Mouse (Mus musculus) CH12.LX (cell line): ENCODE measurements around the gene Cda. TPM values are rescaled to one million over a fixed set of nuclear protein-coding genes. Genes with fewer than 3 reads are reported as not detected.

Source experiments
- DNase-seq: peaks from one replicate; pipeline ENCODE4 v3.0.0-alpha.2; 2013; ENCODE audit errors: extremely low read depth
- H3K27ac ChIP-seq: 2 replicates; pipeline ENCODE4 v1.5.1; 2012; ENCODE audit warnings: low read depth, mild to moderate bottlenecking, control low read depth, moderate library complexity; ENCODE audit not compliant: insufficient read depth
- H3K27me3 ChIP-seq: replicated peaks from 2 replicates; pipeline ENCODE3; 2012; ENCODE audit warnings: inconsistent platforms
- H3K36me3 ChIP-seq, 2 experiments: replicated peaks in 1 of 2; 2 replicates each; pipeline versions ENCODE3 to v1.6.1; 2012; ENCODE audit warnings: inconsistent platforms in 1 of 2, low read length in 1 of 2, mild to moderate bottlenecking in 1 of 2, mixed read lengths in 1 of 2, moderate library complexity in 1 of 2; ENCODE audit not compliant: control insufficient read depth in 1 of 2, insufficient read depth in 1 of 2
- H3K4me1 ChIP-seq, 2 experiments: 2 replicates each; pipeline ENCODE4 v1.6.1; 2012; ENCODE audit warnings: inconsistent platforms in 1 of 2, moderate library complexity in 1 of 2; ENCODE audit not compliant: insufficient read depth in 2 of 2, control insufficient read depth in 1 of 2
- H3K4me2 ChIP-seq: 2 replicates; pipeline ENCODE4 v1.6.1; 2012; ENCODE audit warnings: low read depth, mild to moderate bottlenecking, control low read depth; ENCODE audit not compliant: poor library complexity, insufficient read depth, severe bottlenecking
- H3K4me3 ChIP-seq, 3 experiments: fragments of 150-350 bp in 1 of 3; sonication (generic) in 1 of 3; replicated peaks in 1 of 3; 2 replicates each; pipeline versions ENCODE3 to v1.5.1; 2011 to 2012; ENCODE audit warnings: low read depth in 2 of 3, low read length in 2 of 3, mild to moderate bottlenecking in 2 of 3, moderate library complexity in 2 of 3, control low read depth in 1 of 3, improper control_type of control experiment in 1 of 3, inconsistent platforms in 1 of 3, mixed read lengths in 1 of 3; ENCODE audit not compliant: poor library complexity in 1 of 3
- H3K79me2 ChIP-seq: replicated peaks from 2 replicates; pipeline ENCODE4 v1.6.1; 2012; ENCODE audit warnings: mild to moderate bottlenecking, moderate library complexity; ENCODE audit not compliant: control insufficient read depth, poor library complexity, insufficient read depth, severe bottlenecking; ENCODE audit errors: extremely low read depth
- H3K9ac ChIP-seq: 2 replicates; pipeline ENCODE4 v1.6.1; 2012; ENCODE audit warnings: low read depth, mild to moderate bottlenecking, control low read depth, moderate library complexity; ENCODE audit not compliant: insufficient read depth
- H3K9me3 ChIP-seq: replicated peaks from 2 replicates; pipeline ENCODE3; 2012; ENCODE audit warnings: low read length, inconsistent platforms, mixed read lengths
- CTCF ChIP-seq, 2 experiments: IDR thresholded peaks in 1 of 2; conservative IDR thresholded peaks in 1 of 2; 2 replicates each; pipeline ENCODE4 v1.5.1; 2011 to 2012; ENCODE audit warnings: low read depth in 2 of 2, low read length in 2 of 2, improper control_type of control experiment in 1 of 2, inconsistent platforms in 1 of 2, mild to moderate bottlenecking in 1 of 2, moderate library complexity in 1 of 2
- E2F4 ChIP-seq: IDR thresholded peaks from 2 replicates; pipeline ENCODE4 v1.6.1; 2011; ENCODE audit warnings: low read depth, low read length, improper control_type of control experiment; ENCODE audit not compliant: insufficient replicate concordance
- EP300 ChIP-seq: IDR thresholded peaks from 2 replicates; pipeline ENCODE4 v1.6.1; 2011; ENCODE audit warnings: low read length, improper control_type of control experiment
- GABPA ChIP-seq: IDR thresholded peaks from 2 replicates; pipeline ENCODE4 v1.6.1; 2012; ENCODE audit warnings: low read depth, low read length, improper control_type of control experiment, inconsistent platforms; ENCODE audit not compliant: insufficient replicate concordance
- IRF4 ChIP-seq: IDR thresholded peaks from 2 replicates; pipeline ENCODE4 v1.6.1; 2014; ENCODE audit warnings: low read depth, mild to moderate bottlenecking, inconsistent platforms, low read length, improper control_type of control experiment
- JUN ChIP-seq: IDR thresholded peaks from 2 replicates; pipeline ENCODE4 v1.6.1; 2011; ENCODE audit warnings: low read depth, mild to moderate bottlenecking, low read length, improper control_type of control experiment, moderate library complexity; ENCODE audit not compliant: insufficient read depth
- KAT2A ChIP-seq: IDR thresholded peaks from 2 replicates; pipeline ENCODE4 v1.6.1; 2012; ENCODE audit warnings: low read length, improper control_type of control experiment, inconsistent platforms; ENCODE audit not compliant: insufficient replicate concordance
- MAFK ChIP-seq: IDR thresholded peaks from 2 replicates; pipeline ENCODE4 v1.6.1; 2011; ENCODE audit warnings: low read length, improper control_type of control experiment; ENCODE audit not compliant: insufficient replicate concordance
- MAZ ChIP-seq: IDR thresholded peaks from 2 replicates; pipeline ENCODE4 v1.6.1; 2012; ENCODE audit warnings: low read depth, mild to moderate bottlenecking, inconsistent platforms, low read length, improper control_type of control experiment, moderate library complexity
- MXI1 ChIP-seq: IDR thresholded peaks from 2 replicates; pipeline ENCODE4 v1.6.1; 2011; ENCODE audit warnings: mild to moderate bottlenecking, low read depth, low read length, improper control_type of control experiment
- NELFE ChIP-seq: IDR thresholded peaks from 2 replicates; pipeline ENCODE4 v1.6.1; 2011; ENCODE audit warnings: low read depth, low read length, improper control_type of control experiment
- NRF1 ChIP-seq: IDR thresholded peaks from 2 replicates; pipeline ENCODE4 v1.6.1; 2014; ENCODE audit warnings: low read depth, mild to moderate bottlenecking, inconsistent platforms, low read length, improper control_type of control experiment, moderate library complexity
- POLR2A ChIP-seq: IDR thresholded peaks from 2 replicates; pipeline ENCODE4 v1.6.1; 2011; ENCODE audit warnings: low read depth, mild to moderate bottlenecking, improper control_type of control experiment, low read length
- POLR2AphosphoS2 ChIP-seq: IDR thresholded peaks from 2 replicates; pipeline ENCODE4 v1.6.1; 2011; ENCODE audit warnings: low read depth, low read length, improper control_type of control experiment
- RAD21 ChIP-seq: IDR thresholded peaks from 2 replicates; pipeline ENCODE4 v1.6.1; 2011; ENCODE audit warnings: low read depth, mild to moderate bottlenecking, low read length, improper control_type of control experiment, moderate library complexity
- RCOR1 ChIP-seq: conservative IDR thresholded peaks from 2 replicates; pipeline ENCODE4 v1.6.1; 2012; ENCODE audit warnings: low read depth, mild to moderate bottlenecking, inconsistent platforms, low read length, improper control_type of control experiment
- SIN3A ChIP-seq: IDR thresholded peaks from 2 replicates; pipeline ENCODE4 v1.6.1; 2012; ENCODE audit warnings: low read length, improper control_type of control experiment, inconsistent platforms
- SMC3 ChIP-seq: IDR thresholded peaks from 2 replicates; pipeline ENCODE4 v1.6.1; 2011; ENCODE audit warnings: low read depth, low read length, improper control_type of control experiment
- TBP ChIP-seq: conservative IDR thresholded peaks from 2 replicates; pipeline ENCODE4 v1.6.1; 2011; ENCODE audit warnings: low read depth, low read length, improper control_type of control experiment
- TCF12 ChIP-seq: IDR thresholded peaks from 2 replicates; pipeline ENCODE4 v1.6.1; 2014; ENCODE audit warnings: low read depth, mild to moderate bottlenecking, inconsistent platforms, low read length, improper control_type of control experiment
- UBTF ChIP-seq: IDR thresholded peaks from 2 replicates; pipeline ENCODE4 v1.6.1; 2012; ENCODE audit warnings: low read depth, mild to moderate bottlenecking, inconsistent platforms, low read length, improper control_type of control experiment, moderate library complexity
- USF1 ChIP-seq: IDR thresholded peaks from 2 replicates; pipeline ENCODE4 v1.6.1; 2014; ENCODE audit warnings: low read depth, mild to moderate bottlenecking, inconsistent platforms, low read length, improper control_type of control experiment
- ZMIZ1 ChIP-seq: IDR thresholded peaks from 2 replicates; pipeline ENCODE4 v1.6.1; 2012; ENCODE audit warnings: low read depth, mild to moderate bottlenecking, inconsistent platforms, low read length, improper control_type of control experiment
- dilution Hi-C: fragments of 300-500 bp; cut with MboI; formaldehyde crosslinking; loops from 2 replicates; pipeline ENCODE4 v1.14.3; 2020; ENCODE audit warnings: low sequenced_read_pairs; ENCODE audit not compliant: extremely low pct_unique_long_range_greater_than_20kb, extremely low pct_ligation_motif_present
- in situ Hi-C: fragments of 300-500 bp; cut with MboI; formaldehyde crosslinking; loops from 3 replicates; pipeline ENCODE4 v1.14.3; 2019; ENCODE audit warnings: low sequenced_read_pairs, low pct_ligation_motif_present, low pct_unique_long_range_greater_than_20kb, mixed read lengths
- polyA plus RNA-seq: library from polyadenylated mRNA; unstranded; fragments of >175 nt; gene quantifications from 2 replicates; pipeline ENCODE4 v1.2.1, GENCODE M21; 2012; ENCODE audit warnings: low read depth; ENCODE audit not compliant: insufficient read length
- total RNA-seq, 2 experiments: library from RNA; depleted of rRNA; stranded (reverse); fragments of 300-350 nt in 1 of 2; fragments of >200 nt in 1 of 2; gene quantifications; 2 replicates each; pipeline ENCODE4 v1.2.3; 2012 to 2014

Cda gene
- total and polyA plus RNA-seq, 3 experiments = not detected

GRCm38 (mm10) chr4:138380132-138380689, 12.4 kb upstream of the Cda start:
- Histone ChIP-seq H3K27ac (no peak overlapping the region), H3K36me3 (no peaks in the 10 kb centered on the region), H3K9ac (no peak overlapping the region), H3K79me2 (no peaks in the 10 kb centered on the region), H3K4me1 (no peaks in the 10 kb centered on the region), H3K4me3 (no peak overlapping the region), H3K9me3 (peaks cover 4% of the 10 kb centered on the region), H3K27me3 (peaks cover 79% of the 10 kb centered on the region), H3K4me2 (no peak overlapping the region)
- dilution Hi-C loops (no loop called here), in situ Hi-C loops (no loop called here)
- TF ChIP-seq TCF12 (no peak), ZMIZ1 (no peak), MXI1 (no peak), RAD21 (no peak), JUN (no peak), EP300 (no peak), UBTF (no peak), USF1 (no peak), MAFK (no peak), NELFE (no peak), MAZ (no peak), E2F4 (no peak), KAT2A (no peak), POLR2AphosphoS2 (no peak), SIN3A (no peak), NRF1 (no peak), TBP (no peak), POLR2A (no peak)
- no peak for DNase-seq

- no peaks in the 10 kb centered on the region for H3K4me1 ChIP-seq
- H3K9ac ChIP-seq = no peak overlapping the region
- peaks cover 77% of the 10 kb centered on the region for H3K27me3 ChIP-seq
- peak; percentile 52 for TF ChIP-seq RAD21
- TF ChIP-seq RCOR1 = no peak
- TF ChIP-seq EP300 = no peak
- peak; percentile 79 for TF ChIP-seq SMC3
- TF ChIP-seq CTCF (conservative IDR thresholded peaks at IDR 0.05 in 1 of 2, IDR thresholded peaks at IDR 0.05 in 1 of 2; ENCODE audit: low read depth in 2 of 2, low read length in 2 of 2) = peak; percentile 9 to 81; a peak in 2 of 4 replicates
- TF ChIP-seq MAZ = no peak
- TF ChIP-seq MAFK = 0 out of 2 replicates have a peak, but pooled peaks have one; percentile 27
- TF ChIP-seq GABPA = no peak
- TF ChIP-seq IRF4 = no peak
- TF ChIP-seq, all 38 proteins: peak for 4
- Histone ChIP-seq H3K27ac (no peak overlapping the region), H3K79me2 (no peaks in the 10 kb centered on the region), H3K4me3 (no peak overlapping the region), H3K9me3 (peaks cover 10% of the 10 kb centered on the region), H3K36me3 (no peaks in the 10 kb centered on the region), H3K4me2 (no peak overlapping the region)
- peak; percentile 33 for DNase-seq
- dilution Hi-C loops = no loop called here
- in situ Hi-C loops = loop anchor here (10.0 kb wide), 1 partner anchor 54 kb away; the partner anchor contains the start of gene Pink1
Observed at GRCm38 (mm10) chr4:138379091-138379840, 11.5 kb upstream of the Cda start.
